In genomic region chr2:169300411-169300810, GRCm38 (mm10) we compare ENCODE assay signal across 10 mouse cellular contexts.
DNase-seq lines count a peak whose midpoint lies in the region; ATAC-seq lines count a peak whose summit lies in the region.
"Had no signal": no experiment of that assay in that cellular context is flagged by ENCODE, and none has a peak within 500 bp of the region (broad histone marks: within the 10 kb centered on the region; RNA-seq: fewer than 3 reads in every experiment).

No protein-coding gene starts in this region.

- H3K27ac ChIP-seq in liver, embryonic 11.5 days (ENCODE audit: low read depth, low read length), result no peak overlapping the region
- no peak overlapping the region for H3K27ac ChIP-seq in liver, embryonic 12.5 days
- H3K27ac ChIP-seq: limb, embryonic 13.5 days had no signal

- intact Hi-C loops in gastrocnemius, postnatal 36 days (cut with DNase I), result no loop called here

- no peak overlapping the region for H3K4me3 ChIP-seq in liver, embryonic 11.5 days (ENCODE audit: low read depth, low read length)
- no peak overlapping the region for H3K4me3 ChIP-seq in liver, embryonic 12.5 days
- H3K4me3 ChIP-seq: limb, embryonic 13.5 days had no signal

- ATAC-seq in liver, embryonic 11.5 days (replicated peaks; ENCODE audit: low FRiP score), result no peak
- no peak for ATAC-seq in liver, embryonic 12.5 days

- 81% methylated on average over 8 of the region's 8 CpGs for WGBS in liver, embryonic 11.5 days
- 77% methylated on average over 8 of the region's 8 CpGs for WGBS in liver, embryonic 12.5 days (ENCODE audit: insufficient replicate concordance)

- DNase-seq in liver, embryonic 11.5 days (ENCODE audit: low spot score), result peak; percentile 15
- peak; percentile 30 to 57 for DNase-seq in frontal cortex, postnatal 36 days (ENCODE audit: low spot score in 2 of 2)
- peak; percentile 21 to 32 for DNase-seq in left cerebral cortex, adult 18-20 months (ENCODE audit: low spot score in 2 of 2)
- DNase-seq in right cerebral cortex, postnatal 25 days, result peak; percentile 51
- no peak for DNase-seq in Muller cell, postnatal 12 days (ENCODE audit: inconsistent ontology term)
- no peak for DNase-seq in B cell, adult 2 months
- DNase-seq in gastrocnemius, postnatal 36 days, result no peak
- DNase-seq: kidney, adult 2 months had no signal

- no peaks in the 10 kb centered on the region for H3K9me3 ChIP-seq in liver, embryonic 11.5 days (ENCODE audit: control insufficient read depth, low read length)
- H3K9me3 ChIP-seq in liver, embryonic 12.5 days (replicated peaks), result no peaks in the 10 kb centered on the region
- H3K9me3 ChIP-seq: limb, embryonic 13.5 days had no signal

- H3K4me1 ChIP-seq in liver, embryonic 11.5 days (replicated peaks; ENCODE audit: control insufficient read depth, insufficient read depth, low read length), result no peaks in the 10 kb centered on the region
- H3K4me1 ChIP-seq in liver, embryonic 12.5 days, result no peaks in the 10 kb centered on the region

- no peaks in the 10 kb centered on the region for H3K27me3 ChIP-seq in liver, embryonic 11.5 days (replicated peaks; ENCODE audit: control insufficient read depth, insufficient read depth, low read length)
- H3K27me3 ChIP-seq in liver, embryonic 12.5 days (replicated peaks), result no peaks in the 10 kb centered on the region
- H3K27me3 ChIP-seq: limb, embryonic 13.5 days had no signal

- H3K9ac ChIP-seq in liver, embryonic 11.5 days (ENCODE audit: low read depth, low read length), result no peak overlapping the region
- H3K9ac ChIP-seq in liver, embryonic 12.5 days, result no peak overlapping the region
- H3K9ac ChIP-seq: limb, embryonic 13.5 days had no signal

- no peak overlapping the region for H3K4me2 ChIP-seq in liver, embryonic 11.5 days
- no peak overlapping the region for H3K4me2 ChIP-seq in liver, embryonic 12.5 days
- H3K4me2 ChIP-seq: limb, embryonic 13.5 days had no signal

- no peaks in the 10 kb centered on the region for H3K36me3 ChIP-seq in liver, embryonic 11.5 days (ENCODE audit: control insufficient read depth, insufficient read depth, low read length)
- no peaks in the 10 kb centered on the region for H3K36me3 ChIP-seq in liver, embryonic 12.5 days
- H3K36me3 ChIP-seq: limb, embryonic 13.5 days had no signal

Comparison
In these comparisons a context has a peak if more than half of its experiments do, and no peak if none do; other contexts are left out.
1. DNase-seq: peak in liver, embryonic 11.5 days (single experiment), frontal cortex, postnatal 36 days (2 of 2), left cerebral cortex, adult 18-20 months (2 of 2) and right cerebral cortex, postnatal 25 days (single experiment); none in Muller cell, postnatal 12 days (single experiment), B cell, adult 2 months (0 of 2) and gastrocnemius, postnatal 36 days (0 of 2).